ENCODE assay signal across 14 mouse cellular contexts in genomic region chr16:18584901-18585510, GRCm38 (mm10). TPM values are rescaled to one million over a fixed set of nuclear protein-coding genes. Genes with fewer than 3 reads are reported as not detected.
DNase-seq lines count a peak whose midpoint lies in the region; ATAC-seq and TF ChIP-seq lines count a peak whose summit lies in the region.
"Had no signal": no experiment of that assay in that cellular context is flagged by ENCODE, and none has a peak within 500 bp of the region (broad histone marks: within the 10 kb centered on the region; RNA-seq: fewer than 3 reads in every experiment).

No protein-coding gene starts in this region.

- 38% methylated on average over 10 of the region's 10 CpGs for WGBS in lung, embryonic 16.5 days
- WGBS in hindbrain, embryonic 13.5 days: 14% methylated on average over 10 of the region's 10 CpGs
- 5% methylated on average over 10 of the region's 10 CpGs for WGBS in neural tube, embryonic 11.5 days

- H3K4me1 ChIP-seq in lung, embryonic 16.5 days (replicated peaks; ENCODE audit: control insufficient read depth, insufficient read depth, low read length): peaks cover 32% of the 10 kb centered on the region
- peaks cover 50% of the 10 kb centered on the region for H3K4me1 ChIP-seq in hindbrain, embryonic 13.5 days (replicated peaks)
- H3K4me1 ChIP-seq in neural tube, embryonic 11.5 days (ENCODE audit: control insufficient read depth, insufficient read depth, low read length): peaks cover 18% of the 10 kb centered on the region

- H3K4me3 ChIP-seq in gastrocnemius, adult 2 months: peak overlapping the region; percentile 73
- H3K4me3 ChIP-seq in lung, embryonic 16.5 days (ENCODE audit: low read length): peak overlapping the region; percentile 63
- peak overlapping the region; percentile 35; the same call in 1 of the 2 replicates for H3K4me3 ChIP-seq in hindbrain, embryonic 13.5 days
- 0 out of 2 replicates have a peak overlapping the region, but pooled peaks have one; percentile 31 for H3K4me3 ChIP-seq in neural tube, embryonic 11.5 days (ENCODE audit: low read depth, low read length)

- H3K9ac ChIP-seq in lung, embryonic 16.5 days (ENCODE audit: low read length): peak overlapping the region; percentile 73
- no peak overlapping the region for H3K9ac ChIP-seq in hindbrain, embryonic 13.5 days
- H3K9ac ChIP-seq in neural tube, embryonic 11.5 days (ENCODE audit: low read length): no peak overlapping the region
- H3K9ac ChIP-seq: forebrain, postnatal 0 days had no signal

- no peaks in the 10 kb centered on the region for H3K36me3 ChIP-seq in lung, embryonic 16.5 days (ENCODE audit: control insufficient read depth, insufficient read depth, low read length)
- no peaks in the 10 kb centered on the region for H3K36me3 ChIP-seq in hindbrain, embryonic 13.5 days
- no peaks in the 10 kb centered on the region for H3K36me3 ChIP-seq in neural tube, embryonic 11.5 days (ENCODE audit: control insufficient read depth, insufficient read depth, low read length)

- no peak for TF ChIP-seq CTCF in gastrocnemius, adult 2 months (IDR thresholded peaks at IDR 0.05)

- H3K27ac ChIP-seq in gastrocnemius, adult 2 months: peak overlapping the region; percentile 53; the same call in 1 of the 2 replicates
- peak overlapping the region; percentile 32 for H3K27ac ChIP-seq in lung, embryonic 16.5 days (ENCODE audit: low read length)
- H3K27ac ChIP-seq in hindbrain, embryonic 13.5 days: no peak overlapping the region
- no peak overlapping the region for H3K27ac ChIP-seq in neural tube, embryonic 11.5 days (ENCODE audit: low read depth, low read length)

- no peak for ATAC-seq in lung, embryonic 16.5 days (ENCODE audit: low read depth)
- no peak for ATAC-seq in hindbrain, embryonic 13.5 days (ENCODE audit: low FRiP score)
- ATAC-seq in neural tube, embryonic 11.5 days (ENCODE audit: insufficient read depth, low FRiP score, low TSS enrichment): no peak
- ATAC-seq: forebrain, postnatal 0 days had no signal

- intact Hi-C loops in gastrocnemius, adult 2 months (cut with DNase I): no loop called here

- H3K9me3 ChIP-seq in lung, embryonic 16.5 days (ENCODE audit: control insufficient read depth, low read length): no peaks in the 10 kb centered on the region
- H3K9me3 ChIP-seq in hindbrain, embryonic 13.5 days: no peaks in the 10 kb centered on the region
- no peaks in the 10 kb centered on the region for H3K9me3 ChIP-seq in neural tube, embryonic 11.5 days (ENCODE audit: control insufficient read depth, low read length)

- DNase-seq in gastrocnemius, adult 2 months: no peak
- DNase-seq in gastrocnemius, adult 18-20 months (ENCODE audit: low spot score): no peak
- no peak for DNase-seq in lung, postnatal 25 days (ENCODE audit: low spot score)
- DNase-seq in neural tube, embryonic 11.5 days (ENCODE audit: low spot score): no peak
- DNase-seq in kidney, postnatal 25 days: no peak
- DNase-seq in frontal cortex, postnatal 36 days (ENCODE audit: low spot score in 2 of 2): no peak
- DNase-seq: cerebellum, adult 11-12 months; forebrain, postnatal 0 days; kidney, adult 8-10 months; right cerebral cortex, adult 18-20 months had no signal

- H3K27me3 ChIP-seq in lung, embryonic 16.5 days (ENCODE audit: control insufficient read depth, insufficient read depth, low read depth, low read length): peaks cover 96% of the 10 kb centered on the region
- H3K27me3 ChIP-seq in hindbrain, embryonic 13.5 days: peaks cover 99% of the 10 kb centered on the region
- H3K27me3 ChIP-seq in neural tube, embryonic 11.5 days (ENCODE audit: control insufficient read depth, insufficient read depth, low read length): peaks cover 99% of the 10 kb centered on the region

- H3K4me2 ChIP-seq in lung, embryonic 16.5 days (ENCODE audit: low read depth, low read length): peak overlapping the region; percentile 90
- H3K4me2 ChIP-seq in hindbrain, embryonic 13.5 days: peak overlapping the region; percentile 60; the same call in 1 of the 2 replicates
- H3K4me2 ChIP-seq in neural tube, embryonic 11.5 days (ENCODE audit: low read depth): no peak overlapping the region

RNA-seq across cellular contexts. Expression of gene Tbx1, which starts 5.5 kb away (rescaled TPM):
- 1 to 10 TPM; 1.2 to 4.7 TPM for total RNA-seq in gastrocnemius, adult 2 months (2021)
- total RNA-seq in gastrocnemius, adult 18-20 months (2021): 10 to 100 TPM in 1 of 2 experiments, 1 to 10 TPM in 1; 9.3 to 20.9 TPM
- polyA plus RNA-seq in lung, embryonic 16.5 days (2015; fragmentation: Nextera tagmentation; extraction: Ambion mirVana): 5.5 and 6.2 TPM in 2 replicates
- polyA plus RNA-seq in hindbrain, embryonic 13.5 days (2015; fragmentation: Nextera tagmentation; extraction: Ambion mirVana): 0.99 and 1.7 TPM in 2 replicates
- polyA plus RNA-seq in neural tube, embryonic 11.5 days (2014; fragmentation: Nextera tagmentation; extraction: Ambion mirVana): 3.8 and 5.3 TPM in 2 replicates
- total RNA-seq: megakaryocyte progenitor cell, adult 5-6 weeks had no signal

RNA-seq across cellular contexts. Expression of gene Gp1bb, which starts 37.2 kb away (rescaled TPM):
- not detected for total RNA-seq in gastrocnemius, adult 2 months (2021)
- not detected for total RNA-seq in gastrocnemius, adult 18-20 months (2021)
- 2.0 and 2.2 TPM in 2 replicates for polyA plus RNA-seq in lung, embryonic 16.5 days (2015; fragmentation: Nextera tagmentation; extraction: Ambion mirVana)
- 11.2 and 11.9 TPM in 2 replicates for polyA plus RNA-seq in hindbrain, embryonic 13.5 days (2015; fragmentation: Nextera tagmentation; extraction: Ambion mirVana)
- 9.5 and 11.4 TPM in 2 replicates for polyA plus RNA-seq in neural tube, embryonic 11.5 days (2014; fragmentation: Nextera tagmentation; extraction: Ambion mirVana)
- total RNA-seq: ES-E14 had no signal

RNA-seq across cellular contexts. Expression of gene Gm49601, which starts 41.2 kb away (rescaled TPM):
- 1 to 10 TPM in 1 of 2 experiments, under 1 TPM in 1; 0.61 to 1.1 TPM for total RNA-seq in gastrocnemius, adult 2 months (2021)
- under 1 TPM in 1 of 2 experiments, not detected in 1; 0.47 TPM for total RNA-seq in gastrocnemius, adult 18-20 months (2021)
- polyA plus RNA-seq in lung, embryonic 16.5 days (2015; fragmentation: Nextera tagmentation; extraction: Ambion mirVana): 3.6 and 4.2 TPM in 2 replicates
- polyA plus RNA-seq in hindbrain, embryonic 13.5 days (2015; fragmentation: Nextera tagmentation; extraction: Ambion mirVana): 19.3 and 21.0 TPM in 2 replicates
- 3.6 and 3.8 TPM in 2 replicates for polyA plus RNA-seq in neural tube, embryonic 11.5 days (2014; fragmentation: Nextera tagmentation; extraction: Ambion mirVana)

RNA-seq across cellular contexts. Expression of gene Sept5, which starts 44.7 kb away (rescaled TPM):
- total RNA-seq in gastrocnemius, adult 2 months (2021): 1 to 10 TPM; 3.1 to 6.1 TPM
- total RNA-seq in gastrocnemius, adult 18-20 months (2021): 1 to 10 TPM; 2.4 to 4.4 TPM
- polyA plus RNA-seq in lung, embryonic 16.5 days (2015; fragmentation: Nextera tagmentation; extraction: Ambion mirVana): 21.1 and 22.2 TPM in 2 replicates
- polyA plus RNA-seq in hindbrain, embryonic 13.5 days (2015; fragmentation: Nextera tagmentation; extraction: Ambion mirVana): 169 and 176 TPM in 2 replicates
- polyA plus RNA-seq in neural tube, embryonic 11.5 days (2014; fragmentation: Nextera tagmentation; extraction: Ambion mirVana): 68.6 and 79.8 TPM in 2 replicates

Comparison
In these comparisons a context has a peak if more than half of its experiments do, and no peak if none do; other contexts are left out.
1. H3K27ac ChIP-seq: peak in gastrocnemius, adult 2 months (single experiment) and lung, embryonic 16.5 days (single experiment); none in hindbrain, embryonic 13.5 days (single experiment) and neural tube, embryonic 11.5 days (single experiment).
2. Peak in every context shown above with its lines, with median percentiles within 50 percentile points of each other: H3K4me3 ChIP-seq.